Mouse (Mus musculus): ENCODE measurements around the gene Gpc2.

DNA sequence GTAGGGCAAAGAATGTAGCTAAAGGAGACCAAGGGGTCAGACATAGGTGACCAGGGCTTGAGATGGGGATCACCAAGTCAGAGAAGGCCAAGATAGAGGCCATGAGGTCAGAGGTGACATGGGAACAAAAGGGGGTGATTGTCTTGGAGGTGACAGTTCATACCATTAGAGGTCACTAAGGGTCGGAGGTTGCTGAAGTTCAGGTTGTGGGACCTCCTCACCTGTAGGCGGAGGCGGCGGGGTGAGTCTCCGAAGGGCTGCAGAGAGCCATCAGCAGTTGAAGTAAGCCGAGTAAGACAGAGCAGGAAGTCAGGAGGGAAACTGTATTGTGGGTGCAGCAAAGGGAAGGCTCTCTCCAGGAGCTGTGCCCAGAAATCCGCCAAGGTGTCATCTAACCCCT lies 1.8 kb downstream of the Gpc2 start:
- TF ChIP-seq POLR2A (IDR thresholded peaks at IDR 0.05; ENCODE audit: insufficient read depth, low read depth, low read length): no peak
- TF ChIP-seq CTCF (IDR thresholded peaks at IDR 0.05; ENCODE audit: insufficient read depth, low read depth, low read length): no peak

All from olfactory bulb, adult 2 months (tissue).